Mouse (Mus musculus): Measurements from ENCODE around the gene Ppm1d.

GRCm38 (mm10) chr11:85264635-85265034, 46.4 kb upstream of the Ppm1d start:
- TF ChIP-seq CTCF (IDR thresholded peaks at IDR 0.05; ENCODE audit: control insufficient read depth, insufficient read depth, insufficient read length), result no peak
- no peak for TF ChIP-seq USF1 (IDR thresholded peaks at IDR 0.05; ENCODE audit: low read depth)
- no peak for TF ChIP-seq MYOG (IDR thresholded peaks at IDR 0.05; ENCODE audit: control insufficient read depth, extremely low read depth, insufficient read length)
